10 mouse cellular contexts compared by ENCODE assay signal in genomic region chr10:69793079-69793478, GRCm38 (mm10).
DNase-seq lines count a peak whose midpoint lies in the region; ATAC-seq and TF ChIP-seq lines count a peak whose summit lies in the region.
"Had no signal": no experiment of that assay in that cellular context is flagged by ENCODE, and none has a peak within 500 bp of the region (broad histone marks: within the 10 kb centered on the region; RNA-seq: fewer than 3 reads in every experiment).

No protein-coding gene starts in this region.

- H3K4me3 ChIP-seq in layer of hippocampus, adult 2 months, result no peak overlapping the region
- H3K4me3 ChIP-seq in liver, embryonic 12.5 days, result no peak overlapping the region
- H3K4me3 ChIP-seq in neural tube, embryonic 15.5 days (replicated peaks), result no peak overlapping the region
- H3K4me3 ChIP-seq: embryonic facial prominence, embryonic 12.5 days; midbrain, embryonic 12.5 days had no signal

- no peaks in the 10 kb centered on the region for H3K36me3 ChIP-seq in liver, embryonic 12.5 days
- no peaks in the 10 kb centered on the region for H3K36me3 ChIP-seq in neural tube, embryonic 15.5 days
- H3K36me3 ChIP-seq: embryonic facial prominence, embryonic 12.5 days; midbrain, embryonic 12.5 days had no signal

- TF ChIP-seq CTCF in layer of hippocampus, adult 2 months (conservative IDR thresholded peaks at IDR 0.05), result peak; percentile 87
- peak; percentile 55; the same call in 1 of the 2 replicates for TF ChIP-seq CTCF in brain, embryonic 14.5 days (IDR thresholded peaks at IDR 0.05; ENCODE audit: borderline replicate concordance, extremely low read depth, insufficient read depth, insufficient read length)

- H3K9me3 ChIP-seq in liver, embryonic 12.5 days (replicated peaks), result no peaks in the 10 kb centered on the region
- H3K9me3 ChIP-seq in neural tube, embryonic 15.5 days (replicated peaks), result no peaks in the 10 kb centered on the region
- H3K9me3 ChIP-seq: embryonic facial prominence, embryonic 12.5 days; midbrain, embryonic 12.5 days had no signal

- peak overlapping the region; percentile 73 for H3K27ac ChIP-seq in layer of hippocampus, adult 2 months
- no peak overlapping the region for H3K27ac ChIP-seq in liver, embryonic 12.5 days
- H3K27ac ChIP-seq in neural tube, embryonic 15.5 days (replicated peaks), result no peak overlapping the region
- H3K27ac ChIP-seq: embryonic facial prominence, embryonic 12.5 days; midbrain, embryonic 12.5 days had no signal

- peak; percentile 61 to 63 for ATAC-seq in hematopoietic stem cell, adult 5-6 weeks (replicated peaks in 1 of 2; ENCODE audit: insufficient read depth in 1 of 2, low FRiP score in 2 of 2, low TSS enrichment in 1 of 2, low read depth in 1 of 2, poor library complexity in 2 of 2, severe bottlenecking in 2 of 2)
- peak; percentile 64 for ATAC-seq in liver, embryonic 12.5 days
- peak; percentile 39; the same call in 1 of the 2 replicates for ATAC-seq in neural tube, embryonic 15.5 days (ENCODE audit: low FRiP score)

- H3K9ac ChIP-seq in liver, embryonic 12.5 days, result no peak overlapping the region
- H3K9ac ChIP-seq in neural tube, embryonic 15.5 days (replicated peaks), result no peak overlapping the region
- H3K9ac ChIP-seq: embryonic facial prominence, embryonic 12.5 days; midbrain, embryonic 12.5 days had no signal

- TF ChIP-seq POLR2A in brain, embryonic 14.5 days (IDR thresholded peaks at IDR 0.05; ENCODE audit: borderline replicate concordance, extremely low read depth, insufficient read depth, insufficient read length, poor library complexity, severe bottlenecking), result no peak

- 37% methylated on average over 9 of the region's 9 CpGs for WGBS in liver, embryonic 12.5 days (ENCODE audit: insufficient replicate concordance)
- 37% methylated on average over 9 of the region's 9 CpGs for WGBS in neural tube, embryonic 15.5 days

- no peaks in the 10 kb centered on the region for H3K27me3 ChIP-seq in liver, embryonic 12.5 days (replicated peaks)
- no peaks in the 10 kb centered on the region for H3K27me3 ChIP-seq in neural tube, embryonic 15.5 days (replicated peaks)
- H3K27me3 ChIP-seq: embryonic facial prominence, embryonic 12.5 days; midbrain, embryonic 12.5 days had no signal

- DNase-seq in layer of hippocampus, adult 2 months (ENCODE audit: low spot score in 2 of 2), result peak; percentile 47 to 60
- no peak for DNase-seq in layer of hippocampus, adult 9-10 months (ENCODE audit: low spot score)
- DNase-seq in brain, embryonic 14.5 days (ENCODE audit: low read depth), result peak; percentile 76
- DNase-seq in fibroblast of lung, adult 2 months (ENCODE audit: low read depth), result peak; percentile 63
- DNase-seq in Muller cell, postnatal 12 days (ENCODE audit: inconsistent ontology term), result no peak

- H3K4me1 ChIP-seq in liver, embryonic 12.5 days, result peaks cover 13% of the 10 kb centered on the region
- H3K4me1 ChIP-seq in neural tube, embryonic 15.5 days, result peaks cover 36% of the 10 kb centered on the region
- H3K4me1 ChIP-seq: midbrain, embryonic 12.5 days had no signal

- H3K4me2 ChIP-seq in liver, embryonic 12.5 days, result no peak overlapping the region
- no peak overlapping the region for H3K4me2 ChIP-seq in neural tube, embryonic 15.5 days
- H3K4me2 ChIP-seq: embryonic facial prominence, embryonic 12.5 days; midbrain, embryonic 12.5 days had no signal

Comparison
In these comparisons a context has a peak if more than half of its experiments do, and no peak if none do; other contexts are left out.
1. DNase-seq: peak in layer of hippocampus, adult 2 months (2 of 2), brain, embryonic 14.5 days (single experiment) and fibroblast of lung, adult 2 months (single experiment); none in layer of hippocampus, adult 9-10 months (single experiment) and Muller cell, postnatal 12 days (single experiment).
2. Peak in every context shown above with its lines, with median percentiles within 50 percentile points of each other: ATAC-seq.